Mouse (Mus musculus) megakaryocyte-erythroid progenitor cell, adult 5-6 weeks (primary cell): ENCODE measurements around the gene Gm20547. TPM values are rescaled to one million over a fixed set of nuclear protein-coding genes. Genes with fewer than 3 reads are reported as not detected.
"Not testable (repeated sequence)": the region's sequence is repeated elsewhere in the genome, so short reads cannot be mapped to it uniquely, and the experiment has no call there.

Experiments used
- ATAC-seq: replicated peaks from 2 replicates; pipeline ENCODE4 v1.8.0; 2016; ENCODE audit warnings: mild to moderate bottlenecking, inconsistent platforms; ENCODE audit not compliant: severe bottlenecking, poor library complexity, low FRiP score, low TSS enrichment
- total RNA-seq, 2 experiments: library from RNA; stranded (forward) in 1 of 2; stranded (reverse) in 1 of 2; fragments of 200-1000, 215-1000 nt in 1 of 2; fragments of >200 nt in 1 of 2; fragmentation: Nextera tagmentation in 1 of 2; gene quantifications; 2 replicates each; pipeline ENCODE4 v1.2.3; 2014 to 2017

Gm20547 gene
- total RNA-seq, 2 experiments from 2014 or later: not detected

GRCm38 (mm10) chr17:34860514-34860913, 21.3 kb downstream of the Gm20547 start:
- no peak for ATAC-seq

GRCm38 (mm10) chr17:34858670-34859069, 23.2 kb downstream of the Gm20547 start:
- ATAC-seq: no peak

- ATAC-seq: peak; percentile 42; the same call in 1 of the 2 replicates
Observed at GRCm38 (mm10) chr17:34855825-34856224, 26.0 kb downstream of the Gm20547 start.

GRCm38 (mm10) chr17:34854761-34855160, 27.1 kb downstream of the Gm20547 start:
- ATAC-seq: no peak

GRCm38 (mm10) chr17:34853511-34853910, 28.3 kb downstream of the Gm20547 start:
- ATAC-seq: no peak

GRCm38 (mm10) chr17:34850517-34851125, 31.2 kb downstream of the Gm20547 start:
- ATAC-seq: peak; percentile 5; the same call in 1 of the 2 replicates

GRCm38 (mm10) chr17:34849722-34850516, 31.9 kb downstream of the Gm20547 start, which contains the start of the genes Skiv2l and Nelfe:
Gene Skiv2l (minus strand): TSS chr17:34850210.
Gene Nelfe (plus strand): TSS chr17:34850391.
- peak; percentile 94 for ATAC-seq

- no peak for ATAC-seq
Observed at GRCm38 (mm10) chr17:34847615-34848014, 34.2 kb downstream of the Gm20547 start.

- no peak for ATAC-seq
Observed at GRCm38 (mm10) chr17:34847192-34847591, 34.6 kb downstream of the Gm20547 start.

- no peak for ATAC-seq
Observed at GRCm38 (mm10) chr17:34844884-34845283, 37.0 kb downstream of the Gm20547 start.

GRCm38 (mm10) chr17:34840736-34841307, 41.0 kb downstream of the Gm20547 start:
- ATAC-seq: no peak

- no peak for ATAC-seq
Observed at GRCm38 (mm10) chr17:34838785-34839184, 43.1 kb downstream of the Gm20547 start.

GRCm38 (mm10) chr17:34837464-34838324, 44.1 kb downstream of the Gm20547 start:
- ATAC-seq: no peak

- ATAC-seq: peak; percentile 96
Observed at GRCm38 (mm10) chr17:34836856-34837221, 45.0 kb downstream of the Gm20547 start, which contains the start of the genes Stk19 and Dxo. Gene Stk19 (minus strand): TSS chr17:34836945. Gene Dxo (plus strand): TSS chr17:34837019.

GRCm38 (mm10) chr17:34836155-34836855, 45.5 kb downstream of the Gm20547 start:
- peak; percentile 60 for ATAC-seq

- not testable (repeated sequence) for ATAC-seq
Observed at GRCm38 (mm10) chr17:34830776-34831175, 51.1 kb downstream of the Gm20547 start.

- no peak for ATAC-seq
Observed at GRCm38 (mm10) chr17:34814818-34815370, 66.9 kb downstream of the Gm20547 start.

- ATAC-seq: not testable (repeated sequence)
Observed at GRCm38 (mm10) chr17:34813747-34814146, 68.1 kb downstream of the Gm20547 start.
